Mouse (Mus musculus): ENCODE results near the gene Scaf4. TPM values are rescaled to one million over a fixed set of nuclear protein-coding genes. Genes with fewer than 3 reads are reported as not detected.
"Not testable (repeated sequence)": the region's sequence is repeated elsewhere in the genome, so short reads cannot be mapped to it uniquely, and the experiment has no call there.

The Scaf4 gene
- polyA plus RNA-seq, 1 experiment from 2014 or later, result 36.2 TPM

GRCm38 (mm10) chr16:90258950-90259349 is 25.4 kb downstream of the Scaf4 start:
- H3K4me1 ChIP-seq, result no peaks in the 10 kb centered on the region
- H3K27me3 ChIP-seq, result no peaks in the 10 kb centered on the region
- no peak overlapping the region for H3K9ac ChIP-seq
- no peak overlapping the region for H3K4me2 ChIP-seq (replicated peaks)
- no peak for ATAC-seq (ENCODE audit: low FRiP score)
- H3K9me3 ChIP-seq (replicated peaks), result no peaks in the 10 kb centered on the region
- 95% methylated on average over 7 of the region's 7 CpGs for WGBS
- peaks cover 61% of the 10 kb centered on the region for H3K36me3 ChIP-seq
- no peak overlapping the region for H3K27ac ChIP-seq
- no peak overlapping the region for H3K4me3 ChIP-seq

- no peak overlapping the region for H3K27ac ChIP-seq
- no peak overlapping the region for H3K9ac ChIP-seq
- no peak overlapping the region for H3K4me2 ChIP-seq (replicated peaks)
- ATAC-seq (ENCODE audit: low FRiP score), result no peak
- H3K4me3 ChIP-seq, result no peak overlapping the region
- WGBS, result 96% methylated on average over 2 of the region's 2 CpGs
- H3K27me3 ChIP-seq, result no peaks in the 10 kb centered on the region
- H3K36me3 ChIP-seq, result peaks cover 72% of the 10 kb centered on the region
- H3K9me3 ChIP-seq (replicated peaks), result no peaks in the 10 kb centered on the region
- no peaks in the 10 kb centered on the region for H3K4me1 ChIP-seq
Measured at GRCm38 (mm10) chr16:90252521-90252920, 31.8 kb downstream of the Scaf4 start.

GRCm38 (mm10) chr16:90251256-90251655 is 33.0 kb downstream of the Scaf4 start:
- ATAC-seq (ENCODE audit: low FRiP score); H3K4me2 ChIP-seq (replicated peaks); H3K9me3 ChIP-seq (replicated peaks); H3K9ac ChIP-seq; H3K27ac ChIP-seq; H3K27me3 ChIP-seq; H3K4me3 ChIP-seq; H3K4me1 ChIP-seq: not testable (repeated sequence)
- peaks cover 70% of the 10 kb centered on the region for H3K36me3 ChIP-seq
- 89% methylated on average over 3 of the region's 3 CpGs for WGBS

GRCm38 (mm10) chr16:90250099-90250498 is 34.2 kb downstream of the Scaf4 start:
- H3K4me1 ChIP-seq, result no peaks in the 10 kb centered on the region
- peaks cover 81% of the 10 kb centered on the region for H3K36me3 ChIP-seq
- no peak for ATAC-seq (ENCODE audit: low FRiP score)
- no peak overlapping the region for H3K9ac ChIP-seq
- no peak overlapping the region for H3K27ac ChIP-seq
- no peak overlapping the region for H3K4me2 ChIP-seq (replicated peaks)
- H3K4me3 ChIP-seq, result no peak overlapping the region
- H3K27me3 ChIP-seq, result no peaks in the 10 kb centered on the region
- WGBS, result 95% methylated on average over 7 of the region's 7 CpGs
- no peaks in the 10 kb centered on the region for H3K9me3 ChIP-seq (replicated peaks)

GRCm38 (mm10) chr16:90242426-90243304 is 41.6 kb downstream of the Scaf4 start:
- no peak overlapping the region for H3K9ac ChIP-seq
- ATAC-seq (ENCODE audit: low FRiP score), result peak; percentile 61
- no peak overlapping the region for H3K4me2 ChIP-seq (replicated peaks)
- H3K36me3 ChIP-seq, result peaks cover 79% of the 10 kb centered on the region
- no peaks in the 10 kb centered on the region for H3K9me3 ChIP-seq (replicated peaks)
- H3K27me3 ChIP-seq, result no peaks in the 10 kb centered on the region
- no peaks in the 10 kb centered on the region for H3K4me1 ChIP-seq
- no peak overlapping the region for H3K27ac ChIP-seq
- WGBS, result 71% methylated on average over 17 of the region's 17 CpGs
- H3K4me3 ChIP-seq, result no peak overlapping the region

- no peaks in the 10 kb centered on the region for H3K4me1 ChIP-seq
- ATAC-seq (ENCODE audit: low FRiP score), result no peak
- no peak overlapping the region for H3K4me2 ChIP-seq (replicated peaks)
- H3K9ac ChIP-seq, result no peak overlapping the region
- H3K4me3 ChIP-seq, result no peak overlapping the region
- 88% methylated on average over 4 of the region's 4 CpGs for WGBS
- no peaks in the 10 kb centered on the region for H3K9me3 ChIP-seq (replicated peaks)
- no peak overlapping the region for H3K27ac ChIP-seq
- peaks cover 71% of the 10 kb centered on the region for H3K36me3 ChIP-seq
- H3K27me3 ChIP-seq, result no peaks in the 10 kb centered on the region
Measured at GRCm38 (mm10) chr16:90241875-90242274, 42.4 kb downstream of the Scaf4 start.

- no peak overlapping the region for H3K4me2 ChIP-seq (replicated peaks)
- H3K9ac ChIP-seq, result no peak overlapping the region
- no peaks in the 10 kb centered on the region for H3K27me3 ChIP-seq
- no peaks in the 10 kb centered on the region for H3K9me3 ChIP-seq (replicated peaks)
- no peaks in the 10 kb centered on the region for H3K4me1 ChIP-seq
- H3K27ac ChIP-seq, result no peak overlapping the region
- H3K4me3 ChIP-seq, result no peak overlapping the region
- peaks cover 47% of the 10 kb centered on the region for H3K36me3 ChIP-seq
- ATAC-seq (ENCODE audit: low FRiP score), result no peak
- 90% methylated on average over 6 of the region's 6 CpGs for WGBS
Measured at GRCm38 (mm10) chr16:90239128-90239746, 45.1 kb downstream of the Scaf4 start.

GRCm38 (mm10) chr16:90235188-90235587 is 49.1 kb downstream of the Scaf4 start:
- Histone ChIP-seq H3K27ac (no peak overlapping the region), H3K4me3 (no peak overlapping the region), H3K36me3 (peaks cover 13% of the 10 kb centered on the region), H3K4me2 (replicated peaks) (no peak overlapping the region), H3K27me3 (no peaks in the 10 kb centered on the region), H3K9ac (no peak overlapping the region), H3K9me3 (replicated peaks) (no peaks in the 10 kb centered on the region), H3K4me1 (no peaks in the 10 kb centered on the region)
- WGBS, result 93% methylated on average over 3 of the region's 3 CpGs
- ATAC-seq (ENCODE audit: low FRiP score), result no peak

- H3K36me3 ChIP-seq, result peaks cover 12% of the 10 kb centered on the region
- 77% methylated on average over 6 of the region's 6 CpGs for WGBS
Measured at GRCm38 (mm10) chr16:90234617-90235016, 49.7 kb downstream of the Scaf4 start.

GRCm38 (mm10) chr16:90233702-90234101 is 50.6 kb downstream of the Scaf4 start:
- Histone ChIP-seq H3K4me1 (no peaks in the 10 kb centered on the region), H3K36me3 (peaks cover 11% of the 10 kb centered on the region), H3K9me3 (replicated peaks) (no peaks in the 10 kb centered on the region), H3K4me2 (replicated peaks) (no peak overlapping the region), H3K9ac (no peak overlapping the region), H3K27ac (no peak overlapping the region), H3K27me3 (no peaks in the 10 kb centered on the region), H3K4me3 (no peak overlapping the region)
- ATAC-seq (ENCODE audit: low FRiP score), result no peak
- 96% methylated on average over 10 of the region's 10 CpGs for WGBS

More at GRCm38 (mm10) chr16:90234617-90235016, 49.7 kb downstream of the Scaf4 start:
- no peak for ATAC-seq (ENCODE audit: low FRiP score)
- no peaks in the 10 kb centered on the region for H3K4me1 ChIP-seq
- H3K4me3 ChIP-seq, result no peak overlapping the region
- H3K4me2 ChIP-seq (replicated peaks), result no peak overlapping the region
- no peaks in the 10 kb centered on the region for H3K9me3 ChIP-seq (replicated peaks)
- H3K27me3 ChIP-seq, result no peaks in the 10 kb centered on the region
- no peak overlapping the region for H3K9ac ChIP-seq
- no peak overlapping the region for H3K27ac ChIP-seq

- 90% methylated on average over 7 of the region's 7 CpGs for WGBS
- no peak for ATAC-seq (ENCODE audit: low FRiP score)
- no peak overlapping the region for H3K27ac ChIP-seq
- no peaks in the 10 kb centered on the region for H3K27me3 ChIP-seq
- no peak overlapping the region for H3K4me3 ChIP-seq
- no peaks in the 10 kb centered on the region for H3K4me1 ChIP-seq
- H3K36me3 ChIP-seq, result peaks cover 27% of the 10 kb centered on the region
- no peak overlapping the region for H3K4me2 ChIP-seq (replicated peaks)
- H3K9me3 ChIP-seq (replicated peaks), result no peaks in the 10 kb centered on the region
- H3K9ac ChIP-seq, result no peak overlapping the region
Measured at GRCm38 (mm10) chr16:90231302-90231701, 53.0 kb downstream of the Scaf4 start.

GRCm38 (mm10) chr16:90229897-90230296 is 54.4 kb downstream of the Scaf4 start:
- H3K9ac ChIP-seq, result no peak overlapping the region
- H3K27me3 ChIP-seq, result no peaks in the 10 kb centered on the region
- H3K4me1 ChIP-seq, result no peaks in the 10 kb centered on the region
- no peak for ATAC-seq (ENCODE audit: low FRiP score)
- no peak overlapping the region for H3K4me2 ChIP-seq (replicated peaks)
- 90% methylated on average over 6 of the region's 6 CpGs for WGBS
- no peak overlapping the region for H3K4me3 ChIP-seq
- no peak overlapping the region for H3K27ac ChIP-seq
- H3K9me3 ChIP-seq (replicated peaks), result no peaks in the 10 kb centered on the region
- peaks cover 41% of the 10 kb centered on the region for H3K36me3 ChIP-seq
